Mouse (Mus musculus): ENCODE data around the gene Spaar. TPM values are rescaled to one million over a fixed set of nuclear protein-coding genes. Genes with fewer than 3 reads are reported as not detected.
"Not testable (repeated sequence)": the region's sequence is repeated elsewhere in the genome, so short reads cannot be mapped to it uniquely, and the experiment has no call there.

The Spaar gene
- total RNA-seq, 2 experiments from 2014 or later: not detected

DNA sequence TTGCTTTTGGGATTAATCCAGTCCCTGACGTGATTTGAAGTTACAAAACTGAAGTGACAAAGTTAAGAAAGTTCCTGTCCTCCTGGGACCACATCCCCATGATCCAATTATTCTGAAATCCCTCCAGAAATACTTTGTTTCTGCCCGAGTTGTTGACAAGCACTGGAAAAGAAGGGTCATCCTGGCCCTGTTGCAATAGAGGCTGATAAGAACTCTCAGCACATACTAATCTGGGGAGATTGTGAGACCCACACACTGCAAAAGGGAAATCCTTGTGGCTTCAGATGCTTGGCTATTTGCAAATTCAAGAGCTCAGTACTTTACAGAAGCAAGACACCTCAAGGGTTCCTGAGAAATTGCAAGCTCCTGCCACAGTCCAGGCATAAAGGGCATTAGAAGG, 42.5 kb downstream of the Spaar start:
- no peak for ATAC-seq (ENCODE audit: poor library complexity, severe bottlenecking)

DNA sequence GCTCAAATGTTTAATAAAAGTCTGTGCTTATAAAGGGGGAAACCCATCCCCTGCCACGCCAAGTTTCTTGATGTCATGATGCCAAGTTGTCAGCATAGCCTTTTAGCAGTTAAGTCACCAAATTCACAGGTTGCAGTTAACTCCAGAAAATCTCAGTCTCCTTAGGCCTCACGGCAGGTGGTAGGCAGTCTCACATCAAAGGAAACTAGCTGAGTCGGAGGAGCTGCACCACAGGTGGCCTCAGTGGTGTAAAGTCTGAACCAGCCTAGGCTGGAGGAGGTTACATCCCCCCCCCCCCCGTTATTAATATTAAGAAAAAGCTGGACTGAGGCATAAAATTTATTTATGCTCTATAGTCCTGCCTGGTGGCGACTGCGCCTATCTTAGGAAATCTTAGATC, 65.5 kb downstream of the Spaar start:
- ATAC-seq (ENCODE audit: poor library complexity, severe bottlenecking): no peak

DNA sequence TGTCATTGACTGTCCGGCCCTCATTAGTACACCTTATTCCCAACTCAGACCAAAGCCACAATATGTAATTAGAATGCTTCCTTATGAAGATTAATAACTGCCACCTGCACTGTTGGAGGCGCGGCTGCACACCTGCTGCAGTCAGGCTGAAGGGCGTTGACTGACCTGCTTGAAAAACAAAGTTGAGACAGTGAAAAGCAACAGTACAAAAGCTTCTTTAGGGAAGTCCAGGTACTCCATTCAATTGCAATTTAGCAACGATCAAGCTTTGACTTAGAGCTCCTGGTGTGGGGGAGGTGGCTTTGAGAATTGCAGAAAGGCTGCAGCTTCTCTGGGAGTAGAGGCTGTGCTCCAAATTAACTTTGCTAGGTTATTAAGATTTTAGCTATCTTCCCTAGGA, 66.0 kb downstream of the Spaar start:
- ATAC-seq (ENCODE audit: poor library complexity, severe bottlenecking): not testable (repeated sequence)

DNA sequence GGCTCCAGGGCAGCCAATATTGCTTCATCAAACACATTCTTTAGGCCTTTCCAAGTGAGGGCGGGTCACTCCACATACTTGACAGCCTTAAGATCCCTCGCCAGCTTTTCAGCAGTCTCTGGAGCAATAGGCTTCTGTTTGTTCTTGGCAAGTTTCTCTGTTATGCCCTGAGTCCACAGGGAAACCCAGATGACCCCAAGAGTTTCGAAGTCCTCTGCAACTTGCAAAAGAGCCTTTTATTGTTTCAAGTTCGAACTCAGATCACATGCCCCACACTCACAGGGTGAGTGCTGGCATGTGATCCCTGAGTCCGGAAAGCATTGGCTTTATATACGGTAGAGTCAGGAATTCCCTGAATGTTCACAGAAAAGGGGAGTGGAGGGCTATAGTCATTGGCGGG, 69.1 kb downstream of the Spaar start:
- no peak for ATAC-seq (ENCODE audit: poor library complexity, severe bottlenecking)

Other genes starting within 250 kb of the Spaar start
- gene Sit1, start 246.3 kb upstream of the Spaar start, total RNA-seq (2015): not detected in 2 replicates
- 0.77 TPM in 1 of 2 replicates, not detected in the other for gene Sit1, start 246.3 kb upstream of the Spaar start, total RNA-seq (2017)
- gene Ccdc107, start 237.1 kb upstream of the Spaar start, total RNA-seq (2015): 16.7 and 17.5 TPM in 2 replicates
- 23.6 and 32.6 TPM in 2 replicates for gene Ccdc107, start 237.1 kb upstream of the Spaar start, total RNA-seq (2017)
- gene Arhgef39, start 230.3 kb upstream of the Spaar start, total RNA-seq (2015): 54.6 and 60.0 TPM in 2 replicates
- gene Arhgef39, start 230.3 kb upstream of the Spaar start, total RNA-seq (2017): 52.3 and 54.1 TPM in 2 replicates
- gene Car9, start 223.1 kb upstream of the Spaar start, total RNA-seq (2015): 3.0 and 3.5 TPM in 2 replicates
- 0.41 and 1.1 TPM in 2 replicates for gene Car9, start 223.1 kb upstream of the Spaar start, total RNA-seq (2017)
- gene Tpm2, start 206.3 kb upstream of the Spaar start, total RNA-seq (2015): 0.11 TPM in 1 of 2 replicates, not detected in the other
- 0.11 and 0.33 TPM in 2 replicates for gene Tpm2, start 206.3 kb upstream of the Spaar start, total RNA-seq (2017)
- 29.4 and 33.0 TPM in 2 replicates for gene Creb3, start 167.7 kb upstream of the Spaar start, total RNA-seq (2015)
- 84.6 and 101 TPM in 2 replicates for gene Creb3, start 167.7 kb upstream of the Spaar start, total RNA-seq (2017)
- gene Tln1, start 167.3 kb upstream of the Spaar start, total RNA-seq (2015): 226 and 299 TPM in 2 replicates
- 408 and 426 TPM in 2 replicates for gene Tln1, start 167.3 kb upstream of the Spaar start, total RNA-seq (2017)
- 18.6 and 20.8 TPM in 2 replicates for gene Rgp1, start 151.3 kb upstream of the Spaar start, total RNA-seq (2015)
- 8.2 and 24.7 TPM in 2 replicates for gene Rgp1, start 151.3 kb upstream of the Spaar start, total RNA-seq (2017)
- 8.4 and 8.5 TPM in 2 replicates for gene Gba2, start 151.2 kb upstream of the Spaar start, total RNA-seq (2015)
- gene Gba2, start 151.2 kb upstream of the Spaar start, total RNA-seq (2017): 9.5 and 9.8 TPM in 2 replicates
- not detected in 2 replicates for gene Msmp, start 145.5 kb upstream of the Spaar start, total RNA-seq (2015)
- not detected in 2 replicates for gene Msmp, start 145.5 kb upstream of the Spaar start, total RNA-seq (2017)
- 0.29 and 1.7 TPM in 2 replicates for gene Npr2, start 98.1 kb upstream of the Spaar start, total RNA-seq (2015)
- gene Npr2, start 98.1 kb upstream of the Spaar start, total RNA-seq (2017): 0.33 and 1.3 TPM in 2 replicates
- not detected in 2 replicates for gene Spag8, start 76.4 kb upstream of the Spaar start, total RNA-seq (2015)
- not detected in 2 replicates for gene Spag8, start 76.4 kb upstream of the Spaar start, total RNA-seq (2017)
- gene Hint2, start 73.6 kb upstream of the Spaar start, total RNA-seq (2015): 23.8 and 24.3 TPM in 2 replicates
- gene Hint2, start 73.6 kb upstream of the Spaar start, total RNA-seq (2017): 24.6 and 27.9 TPM in 2 replicates
- gene Tmem8b, start 61.1 kb upstream of the Spaar start, total RNA-seq (2015): 0.27 and 0.42 TPM in 2 replicates
- 0.04 and 0.16 TPM in 2 replicates for gene Tmem8b, start 61.1 kb upstream of the Spaar start, total RNA-seq (2017)
- gene Fam221b, start 60.9 kb upstream of the Spaar start, total RNA-seq (2015): 0.11 TPM in 1 of 2 replicates, not detected in the other
- gene Fam221b, start 60.9 kb upstream of the Spaar start, total RNA-seq (2017): 0.20 and 0.33 TPM in 2 replicates
- not detected in 2 replicates for gene Olfr70, start 29.2 kb upstream of the Spaar start, total RNA-seq (2015)
- not detected in 2 replicates for gene Olfr70, start 29.2 kb upstream of the Spaar start, total RNA-seq (2017)
- not detected in 2 replicates for gene Olfr71, start 19.8 kb upstream of the Spaar start, total RNA-seq (2015)
- not detected in 2 replicates for gene Olfr71, start 19.8 kb upstream of the Spaar start, total RNA-seq (2017)
- gene Hrct1, start 2.8 kb upstream of the Spaar start, total RNA-seq (2015): not detected in 2 replicates
- gene Hrct1, start 2.8 kb upstream of the Spaar start, total RNA-seq (2017): not detected in 2 replicates
- gene Olfr159, start 41.0 kb downstream of the Spaar start, total RNA-seq (2015): not detected in 2 replicates
- not detected in 2 replicates for gene Olfr159, start 41.0 kb downstream of the Spaar start, total RNA-seq (2017)
- gene Olfr156, start 93.9 kb downstream of the Spaar start, total RNA-seq (2015): not detected in 2 replicates
- gene Olfr156, start 93.9 kb downstream of the Spaar start, total RNA-seq (2017): not detected in 2 replicates
- gene Olfr157, start 110.2 kb downstream of the Spaar start, total RNA-seq (2015): not detected in 2 replicates
- not detected in 2 replicates for gene Olfr157, start 110.2 kb downstream of the Spaar start, total RNA-seq (2017)
- not detected in 2 replicates for gene Olfr155, start 121.5 kb downstream of the Spaar start, total RNA-seq (2015)
- not detected in 2 replicates for gene Olfr155, start 121.5 kb downstream of the Spaar start, total RNA-seq (2017)
- gene Reck, start 145.5 kb downstream of the Spaar start, total RNA-seq (2015): 2.2 and 6.8 TPM in 2 replicates
- gene Reck, start 145.5 kb downstream of the Spaar start, total RNA-seq (2017): 1.2 and 10.2 TPM in 2 replicates
- gene Glipr2, start 227.4 kb downstream of the Spaar start, total RNA-seq (2015): 147 and 149 TPM in 2 replicates
- gene Glipr2, start 227.4 kb downstream of the Spaar start, total RNA-seq (2017): 224 and 228 TPM in 2 replicates